Mouse (Mus musculus) left cerebral cortex, adult 11 months (tissue): ENCODE data around the gene Mybpc2.

ENCODE experiments used
- DNase-seq: peaks from one replicate; pipeline ENCODE4 v3.0.0; 2022; ENCODE audit warnings: low spot score

Mybpc2 gene

GRCm38 (mm10) chr7:44524502-44524901 lies at the start of gene Mybpc2:
TSS of gene Mybpc2 (minus strand) at chr7:44524656.
- no peak for DNase-seq

- DNase-seq, result no peak
Observed at GRCm38 (mm10) chr7:44572956-44573484, 48.6 kb upstream of the Mybpc2 start.

GRCm38 (mm10) chr7:44572213-44572701 lies 47.8 kb upstream of the Mybpc2 start, which contains the start of gene Napsa:
TSS of gene Napsa (plus strand) at chr7:44572380.
- no peak for DNase-seq

GRCm38 (mm10) chr7:44571811-44572210 lies 47.4 kb upstream of the Mybpc2 start:
- no peak for DNase-seq

- DNase-seq, result no peak
Observed at GRCm38 (mm10) chr7:44570989-44571388, 46.5 kb upstream of the Mybpc2 start.

GRCm38 (mm10) chr7:44568803-44569202 lies 44.3 kb upstream of the Mybpc2 start:
- no peak for DNase-seq

- no peak for DNase-seq
Observed at GRCm38 (mm10) chr7:44565414-44565813, 41.0 kb upstream of the Mybpc2 start.

GRCm38 (mm10) chr7:44564486-44564885 lies 40.0 kb upstream of the Mybpc2 start:
- DNase-seq, result no peak

- no peak for DNase-seq
Observed at GRCm38 (mm10) chr7:44563284-44563683, 38.8 kb upstream of the Mybpc2 start.

DNA sequence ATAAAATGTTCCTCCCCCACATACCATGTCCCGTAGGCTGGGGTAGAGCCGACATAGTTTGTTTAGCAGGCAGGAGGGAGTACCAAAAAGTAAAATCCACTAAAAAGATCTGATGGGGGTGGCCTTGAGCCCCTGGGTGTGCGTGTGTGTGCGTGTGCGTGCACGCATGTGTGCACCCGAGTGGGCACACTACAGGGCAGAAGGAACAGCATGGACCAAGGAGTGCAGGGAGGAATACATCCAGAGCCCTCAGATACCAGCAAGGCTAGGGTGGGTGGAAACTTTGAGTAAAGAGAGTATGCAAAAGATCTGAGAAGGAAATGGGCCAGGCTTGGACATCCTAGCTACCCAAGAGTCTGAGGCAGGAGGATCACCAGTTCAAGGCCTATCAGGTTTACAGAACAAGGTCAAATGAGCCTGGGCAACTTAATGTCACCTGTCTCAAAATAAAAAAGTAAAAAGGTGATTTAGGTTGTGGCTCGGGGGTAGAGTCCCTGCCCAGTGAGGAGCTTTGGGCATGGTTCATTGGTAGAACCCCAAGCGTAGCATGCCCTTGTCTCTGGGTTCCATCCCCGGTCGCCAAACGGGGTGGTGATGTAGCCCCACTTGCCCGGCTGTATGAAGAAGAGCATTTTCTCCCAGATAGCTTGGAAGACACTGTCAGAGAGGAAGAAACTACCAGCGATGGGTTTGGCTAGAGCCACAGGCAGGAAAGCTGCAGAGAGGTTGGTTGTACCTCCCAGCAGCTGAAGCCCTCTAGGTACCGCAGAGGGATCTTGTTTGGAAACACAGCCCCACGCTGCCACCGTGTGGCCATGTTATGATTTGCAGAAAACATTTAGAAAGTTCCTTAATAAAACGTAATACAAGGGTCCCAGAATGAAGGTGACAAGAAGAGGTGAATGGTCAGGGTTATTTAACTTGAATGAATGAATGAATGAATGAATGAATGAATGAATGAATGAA lies 36.3 kb upstream of the Mybpc2 start:
- DNase-seq, result no peak

- DNase-seq, result no peak
Observed at GRCm38 (mm10) chr7:44557629-44558028, 33.2 kb upstream of the Mybpc2 start.

DNA sequence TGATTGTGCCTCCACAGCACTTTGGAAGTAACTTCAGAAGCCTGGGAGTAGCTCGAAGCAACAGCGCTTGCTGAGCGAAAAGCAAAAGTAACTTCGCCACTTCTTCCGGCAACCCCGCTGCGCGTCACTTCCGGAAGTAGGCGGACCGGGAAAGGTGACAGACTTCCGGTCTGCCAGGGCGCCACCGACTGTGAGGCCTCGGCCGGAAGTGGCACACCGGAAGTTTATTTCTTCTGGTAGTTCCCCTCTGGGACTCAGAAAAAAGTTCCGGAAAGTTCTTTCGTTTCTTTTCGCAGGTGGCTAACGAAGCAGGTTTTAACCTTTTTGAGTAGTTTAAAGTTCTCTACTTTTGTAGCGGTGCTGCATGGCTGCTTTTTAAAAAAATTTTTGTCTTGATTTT lies 29.4 kb upstream of the Mybpc2 start, which contains the start of gene Nr1h2:
Nr1h2 (minus strand) TSS at position 126 of the 400 bp plus-strand sequence.
- DNase-seq, result peak; percentile 90

DNA sequence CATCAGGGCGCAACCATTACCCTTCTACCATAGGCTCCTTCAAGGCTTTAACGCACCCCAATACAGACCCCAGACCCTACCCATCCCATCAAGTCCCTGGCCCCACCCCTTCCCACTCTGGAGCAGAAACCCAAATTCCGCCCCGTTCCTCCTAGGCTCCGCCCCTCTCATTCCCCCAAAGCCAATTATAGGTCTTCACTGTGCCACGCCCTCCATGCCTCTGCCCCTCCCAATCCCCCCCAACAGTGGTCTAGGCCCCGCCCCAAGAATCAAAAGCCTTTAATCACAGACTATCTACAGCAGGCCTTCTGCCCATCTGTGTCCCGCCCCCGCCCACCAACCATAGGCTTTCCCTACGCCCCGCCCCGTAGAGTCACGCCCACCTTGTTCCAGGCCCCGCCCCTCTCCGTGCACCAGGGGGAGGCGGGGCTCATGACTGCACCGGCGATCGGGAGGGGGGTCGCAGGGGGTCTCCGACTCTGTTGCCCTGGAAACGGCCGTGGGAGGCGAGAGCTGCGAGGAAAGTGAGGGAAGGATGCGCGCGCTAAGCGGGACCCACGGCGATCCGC lies 28.8 kb upstream of the Mybpc2 start:
- DNase-seq, result no peak

- no peak for DNase-seq
Observed at GRCm38 (mm10) chr7:44552141-44552908, 27.9 kb upstream of the Mybpc2 start.

DNA sequence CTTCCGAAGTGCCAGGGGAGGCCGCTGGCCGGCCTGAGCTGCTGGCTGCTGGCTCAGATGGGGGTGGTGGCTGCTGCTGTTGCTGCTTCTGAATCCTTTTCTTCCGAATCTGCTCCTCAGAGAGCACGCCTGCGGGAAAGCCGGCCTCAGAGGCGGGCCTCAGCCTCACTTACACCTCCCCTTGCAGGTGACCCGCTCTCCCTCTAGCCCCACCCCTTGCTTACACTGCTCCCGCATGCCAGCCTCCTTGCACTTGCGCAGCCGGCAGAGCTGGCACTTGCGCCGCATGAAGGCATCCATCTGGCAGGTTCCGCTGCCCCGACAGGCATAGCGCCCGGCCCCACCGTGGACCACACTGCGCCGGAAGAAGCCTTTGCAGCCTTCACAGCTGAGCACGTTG lies 27.3 kb upstream of the Mybpc2 start:
- no peak for DNase-seq

GRCm38 (mm10) chr7:44551301-44551700 lies 26.8 kb upstream of the Mybpc2 start:
- no peak for DNase-seq

GRCm38 (mm10) chr7:44550409-44550678 lies 25.9 kb upstream of the Mybpc2 start:
- DNase-seq, result no peak

GRCm38 (mm10) chr7:44549621-44550408 lies 25.4 kb upstream of the Mybpc2 start:
- no peak for DNase-seq

DNA sequence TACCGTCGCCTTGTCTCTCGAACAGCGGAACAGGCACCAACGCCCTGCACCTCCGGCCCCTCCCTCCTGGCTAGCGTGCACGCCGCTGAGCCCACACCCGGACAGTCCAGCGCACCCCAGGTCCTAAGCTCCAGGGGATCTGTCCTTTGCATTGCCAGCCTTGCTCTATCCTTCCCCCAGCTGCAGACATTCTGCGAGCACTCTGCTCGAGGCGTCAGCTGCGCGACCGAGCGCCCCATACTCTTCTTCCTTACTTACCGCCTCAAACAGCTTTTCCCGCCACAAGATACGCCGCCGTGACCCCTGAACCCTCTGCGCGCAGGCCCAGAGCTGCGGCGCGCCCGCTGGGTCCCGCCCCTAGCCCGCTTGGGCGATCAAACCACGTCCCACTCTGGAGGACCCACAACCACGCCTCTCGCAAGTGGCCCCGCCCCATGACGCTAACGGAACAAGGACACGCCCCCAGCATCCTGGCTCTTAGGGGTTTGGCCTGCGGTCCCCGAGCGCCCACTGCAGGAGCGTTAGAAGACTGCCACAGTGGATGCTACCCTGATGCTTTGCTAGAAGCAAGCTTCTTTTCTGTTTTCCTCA lies 24.1 kb upstream of the Mybpc2 start, which contains the start of gene Pold1:
Pold1 (minus strand) TSS at position 353 of the 591 bp plus-strand sequence.
- peak; percentile 99 for DNase-seq

DNA sequence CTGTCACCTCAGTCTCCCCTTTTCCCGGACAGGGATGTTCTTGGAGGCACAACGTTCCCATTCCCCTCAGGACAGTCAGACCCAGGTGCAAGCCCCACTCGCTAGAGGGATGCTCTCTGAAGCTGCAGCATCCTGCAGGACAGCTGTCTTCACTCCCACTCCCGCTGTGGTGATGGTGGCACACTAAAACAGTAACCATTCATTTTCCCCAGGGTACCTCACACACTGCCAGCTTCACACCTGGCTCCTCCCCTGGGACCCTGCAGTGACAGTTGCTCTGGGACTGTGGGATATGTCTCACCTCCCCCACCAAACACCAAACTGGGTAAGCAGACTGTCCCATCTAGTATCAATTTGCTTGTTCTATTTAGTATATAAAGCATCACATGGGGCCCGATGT lies 23.3 kb upstream of the Mybpc2 start:
- DNase-seq, result no peak

- no peak for DNase-seq
Observed at GRCm38 (mm10) chr7:44547041-44547440, 22.6 kb upstream of the Mybpc2 start.
